Mouse (Mus musculus) intestine, postnatal 0 days (tissue): ENCODE data around the gene Trim30d. TPM values are rescaled to one million over a fixed set of nuclear protein-coding genes. Genes with fewer than 3 reads are reported as not detected.
"Not testable (repeated sequence)": the region's sequence is repeated elsewhere in the genome, so short reads cannot be mapped to it uniquely, and the experiment has no call there.

Experiments
- ATAC-seq: fragments of 200-750 bp; cut with Nextera tagmentation; 2 replicates; pipeline ENCODE4 v1.8.0; 2017; ENCODE audit warnings: mild to moderate bottlenecking, moderate TSS enrichment, moderate library complexity
- H3K27ac ChIP-seq: fragments of 300-500 bp; sonication (generic); 2 replicates; pipeline ENCODE4 v1.5.1; 2014; ENCODE audit warnings: mild to moderate bottlenecking, low read depth, low read length, moderate library complexity
- H3K27me3 ChIP-seq: fragments of 300-500 bp; sonication (generic); replicated peaks from 2 replicates; pipeline ENCODE4 v1.6.1; 2014; ENCODE audit warnings: low read length, mixed read lengths; ENCODE audit not compliant: control insufficient read depth, insufficient read depth
- H3K36me3 ChIP-seq: fragments of 300-500 bp; sonication (generic); 2 replicates; pipeline ENCODE4 v1.6.1; 2014; ENCODE audit warnings: mild to moderate bottlenecking, moderate library complexity; ENCODE audit not compliant: control insufficient read depth, insufficient read depth
- H3K4me1 ChIP-seq: fragments of 300-500 bp; sonication (generic); replicated peaks from 2 replicates; pipeline ENCODE4 v1.6.1; 2014; ENCODE audit warnings: antibody characterized with exemption, low read length, mixed read lengths; ENCODE audit not compliant: control insufficient read depth, insufficient read depth
- H3K4me2 ChIP-seq: fragments of 300-500 bp; sonication (generic); replicated peaks from 2 replicates; pipeline ENCODE4 v1.6.1; 2014; ENCODE audit warnings: low read depth, mild to moderate bottlenecking, moderate library complexity
- H3K4me3 ChIP-seq: fragments of 300-500 bp; sonication (generic); 2 replicates; pipeline ENCODE4 v1.5.1; 2014; ENCODE audit warnings: low read depth, low read length
- H3K9ac ChIP-seq: fragments of 300-500 bp; sonication (generic); 2 replicates; pipeline ENCODE4 v1.6.1; 2014; ENCODE audit warnings: mild to moderate bottlenecking, low read depth, low read length
- H3K9me3 ChIP-seq: fragments of 300-500 bp; sonication (generic); 2 replicates; pipeline ENCODE4 v1.6.1; 2016; ENCODE audit warnings: mixed run types; ENCODE audit not compliant: control insufficient read depth
- CTCF ChIP-seq: sonication (generic); IDR thresholded peaks from 2 replicates; pipeline ENCODE4 v1.5.1; 2016; ENCODE audit warnings: low read depth, mild to moderate bottlenecking, control low read depth, antibody characterized with exemption, moderate library complexity
- WGBS: fragments of 180-500 bp; shearing (Covaris S2); extraction: QIAGEN DNeasy Blood & Tissue Kit; methylation state at CpG from one replicate; pipeline ENCODE4 v1.1.7; 2014; 5-methylcytosine and 5-hydroxymethylcytosine counted together
- polyA plus RNA-seq: library from polyadenylated mRNA; unstranded; fragments of >200 nt; fragmentation: Nextera tagmentation; extraction: Ambion mirVana; gene quantifications from 2 replicates; pipeline ENCODE4 v1.2.1, GENCODE M21; 2015

Trim30d gene
- 18.7 and 18.8 TPM in 2 replicates for polyA plus RNA-seq

DNA sequence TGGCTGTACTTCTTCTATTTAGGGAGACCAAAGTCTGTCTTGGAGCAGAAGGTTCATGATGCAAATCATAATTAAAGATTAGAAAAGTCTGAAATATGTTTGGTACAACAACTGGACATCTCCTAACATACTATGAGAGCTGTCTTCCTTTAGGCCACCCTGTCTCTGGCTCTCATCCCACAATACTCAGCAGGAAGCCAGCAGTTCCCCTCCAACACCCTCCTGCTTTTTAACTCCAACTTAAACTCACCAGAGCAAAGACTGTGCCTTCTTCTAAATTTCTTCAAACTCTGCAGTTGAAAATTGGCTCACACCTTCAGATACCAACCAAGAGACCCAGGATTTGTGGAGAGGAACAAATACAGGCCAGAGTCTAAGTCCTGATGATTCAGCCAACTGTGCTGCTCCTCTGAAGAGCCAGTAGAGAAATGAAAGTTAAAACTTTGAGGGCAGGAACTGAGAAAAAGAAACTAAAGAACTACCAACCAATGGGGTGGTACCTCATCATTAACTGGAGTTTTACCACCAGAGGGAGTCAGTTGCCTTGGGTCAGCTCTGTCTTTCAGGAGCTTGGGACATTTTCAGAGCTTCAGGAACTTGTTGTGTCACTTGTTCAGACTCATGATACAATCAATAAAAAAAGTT is at the start of gene Trim30d:
TSS of gene Trim30d (minus strand) at position 429 of the 645 bp plus-strand sequence.
- peak within 1 kb of the TSS; percentile 26 for H3K4me3 ChIP-seq
- peak; percentile 94 for ATAC-seq
- peak; percentile 73 for TF ChIP-seq CTCF

DNA sequence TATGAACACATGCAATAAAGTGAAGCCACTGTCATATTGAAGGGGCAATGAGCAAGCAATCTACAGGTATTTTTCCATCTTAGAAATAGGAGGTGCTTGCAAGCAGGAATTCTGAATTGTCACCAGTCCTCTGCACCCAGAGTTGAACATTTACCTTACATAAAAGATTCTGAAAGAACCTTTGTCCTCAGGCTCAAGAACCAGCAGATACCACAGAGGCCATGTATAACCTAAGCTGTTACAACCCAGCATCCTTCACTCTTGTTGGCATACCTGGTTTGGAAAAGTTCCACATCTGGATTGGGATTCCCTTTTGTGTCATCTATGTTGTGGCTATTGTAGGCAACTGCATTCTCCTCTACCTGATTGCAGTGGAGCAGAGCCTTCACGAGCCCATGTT is 45.1 kb upstream of the Trim30d start:
- Histone ChIP-seq H3K27me3 (no peaks in the 10 kb centered on the region), H3K9ac (no peak overlapping the region), H3K4me3 (no peak overlapping the region), H3K36me3 (no peaks in the 10 kb centered on the region), H3K4me1 (no peaks in the 10 kb centered on the region), H3K4me2 (no peak overlapping the region), H3K9me3 (no peaks in the 10 kb centered on the region), H3K27ac (no peak overlapping the region)
- 72% methylated on average over 1 of the region's 1 CpGs for WGBS
- ATAC-seq = 0 out of 2 replicates have a peak, but pooled peaks have one; percentile 57
- TF ChIP-seq CTCF = no peak

More for the DNA sequence above, at the start of gene Trim30d:
- H3K4me1 ChIP-seq, H3K27me3 ChIP-seq, H3K36me3 ChIP-seq, H3K9me3 ChIP-seq: not testable (repeated sequence)
- peak within 1 kb of the TSS; percentile 52 for H3K4me2 ChIP-seq
- peak within 1 kb of the TSS; percentile 34; the same call in 1 of the 2 replicates for H3K9ac ChIP-seq
- H3K27ac ChIP-seq = peak within 1 kb of the TSS; percentile 28; the same call in 1 of the 2 replicates

DNA sequence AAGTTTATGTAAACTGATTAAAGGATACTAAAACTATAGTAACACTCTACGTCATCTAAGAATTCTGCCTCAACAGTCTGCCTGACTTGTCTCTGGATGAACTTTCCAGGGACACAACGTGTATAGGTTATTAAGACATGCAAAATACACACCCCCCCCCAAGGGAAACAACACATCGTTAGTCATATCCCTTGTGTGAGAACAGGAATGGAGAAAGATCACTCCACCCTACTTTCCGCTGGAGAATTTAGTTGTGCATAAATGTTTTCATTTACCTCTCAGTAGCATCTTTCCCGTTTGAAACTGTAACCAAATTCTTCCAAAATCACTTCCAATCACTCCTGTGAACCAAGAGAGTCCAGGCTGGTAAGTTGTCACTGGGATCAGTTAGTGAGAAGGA is 42.2 kb upstream of the Trim30d start, which contains the start of gene Olfr651:
TSS of gene Olfr651 (plus strand) at position 301 of the 400 bp plus-strand sequence.
- H3K9me3 ChIP-seq = no peaks in the 10 kb centered on the region
- WGBS = 70% methylated on average over 5 of the region's 5 CpGs
- H3K4me3 ChIP-seq = no peak within 1 kb of the TSS
- H3K36me3 ChIP-seq = no peaks in the 10 kb centered on the region
- no peak within 1 kb of the TSS for H3K27ac ChIP-seq
- no peak within 1 kb of the TSS for H3K9ac ChIP-seq
- no peak for ATAC-seq
- H3K4me2 ChIP-seq = no peak within 1 kb of the TSS
- H3K4me1 ChIP-seq = no peaks in the 10 kb centered on the region
- no peaks in the 10 kb centered on the region for H3K27me3 ChIP-seq
- TF ChIP-seq CTCF = no peak

DNA sequence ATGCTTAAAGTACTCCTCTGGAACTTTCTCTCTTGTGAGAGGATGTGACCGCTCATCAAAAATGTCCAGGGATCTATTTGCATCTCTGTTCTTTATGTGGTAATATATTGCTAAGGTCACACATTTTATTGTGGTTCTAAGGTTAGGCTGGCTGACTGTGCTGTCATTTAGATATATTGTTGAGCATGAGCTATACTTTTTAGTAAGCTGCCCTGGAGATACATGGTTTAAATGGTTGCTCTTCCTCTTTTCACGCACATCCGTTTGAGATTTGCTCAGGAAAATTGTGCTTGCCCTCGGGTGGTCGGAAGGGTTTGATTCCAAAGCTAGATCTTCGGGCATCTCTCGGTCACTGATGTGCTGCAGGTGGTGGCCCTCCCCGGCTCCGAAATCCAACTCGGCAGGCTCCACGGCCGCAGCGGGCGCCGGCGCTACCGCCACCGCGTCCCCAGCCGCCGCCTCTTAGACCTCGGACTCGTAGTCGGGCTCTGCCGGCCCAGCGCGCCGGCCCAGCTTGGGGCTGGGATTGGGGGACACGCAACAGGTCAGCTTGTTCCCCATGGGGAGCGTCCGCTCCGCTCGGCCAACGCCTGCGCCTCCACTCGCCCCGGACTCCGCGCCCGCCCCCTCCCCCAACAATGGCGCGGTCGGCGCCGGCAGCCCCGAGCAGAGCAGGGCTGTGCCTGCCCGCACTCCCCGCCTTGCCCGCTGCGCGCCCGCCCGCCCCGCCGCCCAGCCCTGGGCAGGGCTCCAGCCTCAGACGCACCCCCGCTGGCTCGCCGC is 5.9 kb downstream of the Trim30d start:
- Histone ChIP-seq H3K4me2 (peak overlapping the region; percentile 83), H3K36me3 (no peaks in the 10 kb centered on the region), H3K27ac (no peak overlapping the region), H3K4me1 (no peaks in the 10 kb centered on the region), H3K9me3 (no peaks in the 10 kb centered on the region), H3K9ac (peak overlapping the region; percentile 59), H3K4me3 (peak overlapping the region; percentile 50), H3K27me3 (no peaks in the 10 kb centered on the region)
- no peak for TF ChIP-seq CTCF
- ATAC-seq = peak; percentile 85
- WGBS = 3% methylated on average over 50 of the region's 59 CpGs

DNA sequence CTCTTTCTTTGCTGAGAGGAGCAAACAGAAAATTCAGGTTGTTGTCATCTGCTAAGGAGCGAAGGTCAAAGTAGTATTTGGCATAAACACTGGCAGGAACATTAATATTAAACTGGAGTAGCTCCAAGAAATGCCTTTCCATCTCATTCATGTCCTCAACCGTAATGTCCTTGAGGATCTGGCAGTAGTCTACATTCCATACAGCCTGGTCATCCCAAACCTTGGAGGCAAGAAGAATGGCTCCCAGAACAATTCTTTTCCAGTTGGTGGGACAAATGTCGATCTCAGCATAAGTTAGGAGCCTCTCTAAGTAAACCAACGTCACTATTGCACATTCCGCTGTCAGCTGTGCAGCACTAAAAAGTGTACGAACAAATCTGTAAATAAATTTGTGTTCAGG is 6.5 kb downstream of the Trim30d start:
- not testable (repeated sequence) for H3K27ac ChIP-seq, H3K4me1 ChIP-seq, H3K9me3 ChIP-seq, H3K36me3 ChIP-seq, H3K4me2 ChIP-seq, H3K27me3 ChIP-seq, H3K4me3 ChIP-seq, H3K9ac ChIP-seq
- ATAC-seq = 0 out of 2 replicates have a peak, but pooled peaks have one; percentile 8
- WGBS = 50% methylated on average over 6 of the region's 6 CpGs

DNA sequence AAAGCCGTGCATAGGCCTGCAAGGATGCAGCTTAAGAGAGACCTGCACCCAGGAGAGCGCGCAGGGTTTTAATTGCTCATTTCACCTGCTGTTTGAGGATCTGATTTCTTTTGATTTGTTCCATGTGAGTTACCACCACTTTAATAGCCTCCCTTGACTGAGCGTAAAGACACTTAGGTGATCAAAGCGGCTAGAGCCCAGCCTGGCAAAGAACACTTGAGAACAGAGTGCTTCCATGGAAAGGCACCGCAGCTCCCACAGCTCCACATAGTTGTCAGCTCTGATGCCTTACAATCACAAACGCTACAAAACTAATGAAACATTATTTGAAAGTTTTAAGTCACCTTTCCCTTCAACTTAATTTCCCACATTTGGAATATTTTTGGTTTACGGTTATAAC is 8.2 kb downstream of the Trim30d start:
- not testable (repeated sequence) for H3K36me3 ChIP-seq, H3K4me3 ChIP-seq, H3K4me1 ChIP-seq, H3K4me2 ChIP-seq, H3K27me3 ChIP-seq, H3K27ac ChIP-seq, H3K9me3 ChIP-seq, H3K9ac ChIP-seq, ATAC-seq
- 83% methylated on average over 6 of the region's 8 CpGs for WGBS
